Mouse (Mus musculus) CH12.LX (cell line): ENCODE measurements around the gene Cradd. TPM values are rescaled to one million over a fixed set of nuclear protein-coding genes. Genes with fewer than 3 reads are reported as not detected.

ENCODE experiments used
- DNase-seq: peaks from one replicate; pipeline ENCODE4 v3.0.0-alpha.2; 2013; ENCODE audit errors: extremely low read depth
- H3K27ac ChIP-seq: 2 replicates; pipeline ENCODE4 v1.5.1; 2012; ENCODE audit warnings: low read depth, mild to moderate bottlenecking, control low read depth, moderate library complexity; ENCODE audit not compliant: insufficient read depth
- H3K27me3 ChIP-seq: replicated peaks from 2 replicates; pipeline ENCODE3; 2012; ENCODE audit warnings: inconsistent platforms
- H3K36me3 ChIP-seq, 2 experiments: replicated peaks in 1 of 2; 2 replicates each; pipeline versions ENCODE3 to v1.6.1; 2012; ENCODE audit warnings: inconsistent platforms in 1 of 2, low read length in 1 of 2, mild to moderate bottlenecking in 1 of 2, mixed read lengths in 1 of 2, moderate library complexity in 1 of 2; ENCODE audit not compliant: control insufficient read depth in 1 of 2, insufficient read depth in 1 of 2
- H3K4me1 ChIP-seq, 2 experiments: 2 replicates each; pipeline ENCODE4 v1.6.1; 2012; ENCODE audit warnings: inconsistent platforms in 1 of 2, moderate library complexity in 1 of 2; ENCODE audit not compliant: insufficient read depth in 2 of 2, control insufficient read depth in 1 of 2
- H3K4me2 ChIP-seq: 2 replicates; pipeline ENCODE4 v1.6.1; 2012; ENCODE audit warnings: low read depth, mild to moderate bottlenecking, control low read depth; ENCODE audit not compliant: poor library complexity, insufficient read depth, severe bottlenecking
- H3K4me3 ChIP-seq, 3 experiments: fragments of 150-350 bp in 1 of 3; sonication (generic) in 1 of 3; replicated peaks in 1 of 3; 2 replicates each; pipeline versions ENCODE3 to v1.5.1; 2011 to 2012; ENCODE audit warnings: low read depth in 2 of 3, low read length in 2 of 3, mild to moderate bottlenecking in 2 of 3, moderate library complexity in 2 of 3, control low read depth in 1 of 3, improper control_type of control experiment in 1 of 3, inconsistent platforms in 1 of 3, mixed read lengths in 1 of 3; ENCODE audit not compliant: poor library complexity in 1 of 3
- H3K79me2 ChIP-seq: replicated peaks from 2 replicates; pipeline ENCODE4 v1.6.1; 2012; ENCODE audit warnings: mild to moderate bottlenecking, moderate library complexity; ENCODE audit not compliant: control insufficient read depth, poor library complexity, insufficient read depth, severe bottlenecking; ENCODE audit errors: extremely low read depth
- H3K9ac ChIP-seq: 2 replicates; pipeline ENCODE4 v1.6.1; 2012; ENCODE audit warnings: low read depth, mild to moderate bottlenecking, control low read depth, moderate library complexity; ENCODE audit not compliant: insufficient read depth
- H3K9me3 ChIP-seq: replicated peaks from 2 replicates; pipeline ENCODE3; 2012; ENCODE audit warnings: low read length, inconsistent platforms, mixed read lengths
- BHLHE40 ChIP-seq: IDR thresholded peaks from 2 replicates; pipeline ENCODE4 v1.6.1; 2011; ENCODE audit warnings: mild to moderate bottlenecking, low read depth, low read length, improper control_type of control experiment
- CHD1 ChIP-seq: IDR thresholded peaks from 2 replicates; pipeline ENCODE4 v1.6.1; 2012; ENCODE audit warnings: low read depth, low read length, improper control_type of control experiment, inconsistent platforms
- CHD2 ChIP-seq: IDR thresholded peaks from 2 replicates; pipeline ENCODE4 v1.6.1; 2011; ENCODE audit warnings: low read length, improper control_type of control experiment
- CTCF ChIP-seq, 2 experiments: IDR thresholded peaks in 1 of 2; conservative IDR thresholded peaks in 1 of 2; 2 replicates each; pipeline ENCODE4 v1.5.1; 2011 to 2012; ENCODE audit warnings: low read depth in 2 of 2, low read length in 2 of 2, improper control_type of control experiment in 1 of 2, inconsistent platforms in 1 of 2, mild to moderate bottlenecking in 1 of 2, moderate library complexity in 1 of 2
- E2F4 ChIP-seq: IDR thresholded peaks from 2 replicates; pipeline ENCODE4 v1.6.1; 2011; ENCODE audit warnings: low read depth, low read length, improper control_type of control experiment; ENCODE audit not compliant: insufficient replicate concordance
- ELF1 ChIP-seq: IDR thresholded peaks from 2 replicates; pipeline ENCODE4 v1.6.1; 2014; ENCODE audit warnings: low read depth, mild to moderate bottlenecking, inconsistent platforms, low read length, improper control_type of control experiment
- EP300 ChIP-seq: IDR thresholded peaks from 2 replicates; pipeline ENCODE4 v1.6.1; 2011; ENCODE audit warnings: low read length, improper control_type of control experiment
- ETS1 ChIP-seq: conservative IDR thresholded peaks from 2 replicates; pipeline ENCODE4 v1.6.1; 2012; ENCODE audit warnings: low read depth, mild to moderate bottlenecking, inconsistent platforms, low read length, improper control_type of control experiment, moderate library complexity
- GABPA ChIP-seq: IDR thresholded peaks from 2 replicates; pipeline ENCODE4 v1.6.1; 2012; ENCODE audit warnings: low read depth, low read length, improper control_type of control experiment, inconsistent platforms; ENCODE audit not compliant: insufficient replicate concordance
- HCFC1 ChIP-seq: IDR thresholded peaks from 2 replicates; pipeline ENCODE4 v1.6.1; 2012; ENCODE audit warnings: low read depth, mild to moderate bottlenecking, inconsistent platforms, low read length, improper control_type of control experiment
- IRF4 ChIP-seq: IDR thresholded peaks from 2 replicates; pipeline ENCODE4 v1.6.1; 2014; ENCODE audit warnings: low read depth, mild to moderate bottlenecking, inconsistent platforms, low read length, improper control_type of control experiment
- JUN ChIP-seq: IDR thresholded peaks from 2 replicates; pipeline ENCODE4 v1.6.1; 2011; ENCODE audit warnings: low read depth, mild to moderate bottlenecking, low read length, improper control_type of control experiment, moderate library complexity; ENCODE audit not compliant: insufficient read depth
- JUND ChIP-seq: conservative IDR thresholded peaks from 2 replicates; pipeline ENCODE4 v1.6.1; 2011; ENCODE audit warnings: low read depth, low read length, improper control_type of control experiment
- KAT2A ChIP-seq: IDR thresholded peaks from 2 replicates; pipeline ENCODE4 v1.6.1; 2012; ENCODE audit warnings: low read length, improper control_type of control experiment, inconsistent platforms; ENCODE audit not compliant: insufficient replicate concordance
- MAFK ChIP-seq: IDR thresholded peaks from 2 replicates; pipeline ENCODE4 v1.6.1; 2011; ENCODE audit warnings: low read length, improper control_type of control experiment; ENCODE audit not compliant: insufficient replicate concordance
- MAX ChIP-seq: IDR thresholded peaks from 2 replicates; pipeline ENCODE4 v1.6.1; 2011; ENCODE audit warnings: low read length, improper control_type of control experiment
- MAZ ChIP-seq: IDR thresholded peaks from 2 replicates; pipeline ENCODE4 v1.6.1; 2012; ENCODE audit warnings: low read depth, mild to moderate bottlenecking, inconsistent platforms, low read length, improper control_type of control experiment, moderate library complexity
- MEF2A ChIP-seq: IDR thresholded peaks from 2 replicates; pipeline ENCODE4 v1.6.1; 2014; ENCODE audit warnings: low read depth, mild to moderate bottlenecking, inconsistent platforms, low read length, improper control_type of control experiment, borderline replicate concordance
- MXI1 ChIP-seq: IDR thresholded peaks from 2 replicates; pipeline ENCODE4 v1.6.1; 2011; ENCODE audit warnings: mild to moderate bottlenecking, low read depth, low read length, improper control_type of control experiment
- MYC ChIP-seq: IDR thresholded peaks from 2 replicates; pipeline ENCODE4 v1.6.1; 2011; ENCODE audit warnings: low read depth, mild to moderate bottlenecking, improper control_type of control experiment, low read length
- NELFE ChIP-seq: IDR thresholded peaks from 2 replicates; pipeline ENCODE4 v1.6.1; 2011; ENCODE audit warnings: low read depth, low read length, improper control_type of control experiment
- NRF1 ChIP-seq: IDR thresholded peaks from 2 replicates; pipeline ENCODE4 v1.6.1; 2014; ENCODE audit warnings: low read depth, mild to moderate bottlenecking, inconsistent platforms, low read length, improper control_type of control experiment, moderate library complexity
- PAX5 ChIP-seq: IDR thresholded peaks from 2 replicates; pipeline ENCODE4 v1.6.1; 2012; ENCODE audit warnings: low read length, inconsistent platforms, mixed read lengths
- POLR2A ChIP-seq: IDR thresholded peaks from 2 replicates; pipeline ENCODE4 v1.6.1; 2011; ENCODE audit warnings: low read depth, mild to moderate bottlenecking, improper control_type of control experiment, low read length
- POLR2AphosphoS2 ChIP-seq: IDR thresholded peaks from 2 replicates; pipeline ENCODE4 v1.6.1; 2011; ENCODE audit warnings: low read depth, low read length, improper control_type of control experiment
- RCOR1 ChIP-seq: conservative IDR thresholded peaks from 2 replicates; pipeline ENCODE4 v1.6.1; 2012; ENCODE audit warnings: low read depth, mild to moderate bottlenecking, inconsistent platforms, low read length, improper control_type of control experiment
- SIN3A ChIP-seq: IDR thresholded peaks from 2 replicates; pipeline ENCODE4 v1.6.1; 2012; ENCODE audit warnings: low read length, improper control_type of control experiment, inconsistent platforms
- SMC3 ChIP-seq: IDR thresholded peaks from 2 replicates; pipeline ENCODE4 v1.6.1; 2011; ENCODE audit warnings: low read depth, low read length, improper control_type of control experiment
- TBP ChIP-seq: conservative IDR thresholded peaks from 2 replicates; pipeline ENCODE4 v1.6.1; 2011; ENCODE audit warnings: low read depth, low read length, improper control_type of control experiment
- TCF12 ChIP-seq: IDR thresholded peaks from 2 replicates; pipeline ENCODE4 v1.6.1; 2014; ENCODE audit warnings: low read depth, mild to moderate bottlenecking, inconsistent platforms, low read length, improper control_type of control experiment
- USF1 ChIP-seq: IDR thresholded peaks from 2 replicates; pipeline ENCODE4 v1.6.1; 2014; ENCODE audit warnings: low read depth, mild to moderate bottlenecking, inconsistent platforms, low read length, improper control_type of control experiment
- ZC3H11A ChIP-seq: IDR thresholded peaks from 2 replicates; pipeline ENCODE4 v1.6.1; 2012; ENCODE audit warnings: low read depth, mild to moderate bottlenecking, inconsistent platforms, low read length, improper control_type of control experiment
- ZKSCAN1 ChIP-seq: IDR thresholded peaks from 2 replicates; pipeline ENCODE4 v1.6.1; 2012; ENCODE audit warnings: low read depth, inconsistent platforms, low read length, improper control_type of control experiment, borderline replicate concordance
- ZMIZ1 ChIP-seq: IDR thresholded peaks from 2 replicates; pipeline ENCODE4 v1.6.1; 2012; ENCODE audit warnings: low read depth, mild to moderate bottlenecking, inconsistent platforms, low read length, improper control_type of control experiment
- ZNF384 ChIP-seq: IDR thresholded peaks from 2 replicates; pipeline ENCODE4 v1.6.1; 2012; ENCODE audit warnings: low read depth, low read length, improper control_type of control experiment, inconsistent platforms
- dilution Hi-C: fragments of 300-500 bp; cut with MboI; formaldehyde crosslinking; loops from 2 replicates; pipeline ENCODE4 v1.14.3; 2020; ENCODE audit warnings: low sequenced_read_pairs; ENCODE audit not compliant: extremely low pct_unique_long_range_greater_than_20kb, extremely low pct_ligation_motif_present
- in situ Hi-C: fragments of 300-500 bp; cut with MboI; formaldehyde crosslinking; loops from 3 replicates; pipeline ENCODE4 v1.14.3; 2019; ENCODE audit warnings: low sequenced_read_pairs, low pct_ligation_motif_present, low pct_unique_long_range_greater_than_20kb, mixed read lengths
- polyA plus RNA-seq: library from polyadenylated mRNA; unstranded; fragments of >175 nt; gene quantifications from 2 replicates; pipeline ENCODE4 v1.2.1, GENCODE M21; 2012; ENCODE audit warnings: low read depth; ENCODE audit not compliant: insufficient read length
- total RNA-seq, 2 experiments: library from RNA; depleted of rRNA; stranded (reverse); fragments of 300-350 nt in 1 of 2; fragments of >200 nt in 1 of 2; gene quantifications; 2 replicates each; pipeline ENCODE4 v1.2.3; 2012 to 2014

The Cradd gene
- total RNA-seq (2012; rRNA removed) = 5.6 and 6.0 TPM in 2 replicates
- total RNA-seq (2014; rRNA removed) = 5.2 and 5.6 TPM in 2 replicates
- 8.2 and 8.8 TPM in 2 replicates for polyA plus RNA-seq

DNA sequence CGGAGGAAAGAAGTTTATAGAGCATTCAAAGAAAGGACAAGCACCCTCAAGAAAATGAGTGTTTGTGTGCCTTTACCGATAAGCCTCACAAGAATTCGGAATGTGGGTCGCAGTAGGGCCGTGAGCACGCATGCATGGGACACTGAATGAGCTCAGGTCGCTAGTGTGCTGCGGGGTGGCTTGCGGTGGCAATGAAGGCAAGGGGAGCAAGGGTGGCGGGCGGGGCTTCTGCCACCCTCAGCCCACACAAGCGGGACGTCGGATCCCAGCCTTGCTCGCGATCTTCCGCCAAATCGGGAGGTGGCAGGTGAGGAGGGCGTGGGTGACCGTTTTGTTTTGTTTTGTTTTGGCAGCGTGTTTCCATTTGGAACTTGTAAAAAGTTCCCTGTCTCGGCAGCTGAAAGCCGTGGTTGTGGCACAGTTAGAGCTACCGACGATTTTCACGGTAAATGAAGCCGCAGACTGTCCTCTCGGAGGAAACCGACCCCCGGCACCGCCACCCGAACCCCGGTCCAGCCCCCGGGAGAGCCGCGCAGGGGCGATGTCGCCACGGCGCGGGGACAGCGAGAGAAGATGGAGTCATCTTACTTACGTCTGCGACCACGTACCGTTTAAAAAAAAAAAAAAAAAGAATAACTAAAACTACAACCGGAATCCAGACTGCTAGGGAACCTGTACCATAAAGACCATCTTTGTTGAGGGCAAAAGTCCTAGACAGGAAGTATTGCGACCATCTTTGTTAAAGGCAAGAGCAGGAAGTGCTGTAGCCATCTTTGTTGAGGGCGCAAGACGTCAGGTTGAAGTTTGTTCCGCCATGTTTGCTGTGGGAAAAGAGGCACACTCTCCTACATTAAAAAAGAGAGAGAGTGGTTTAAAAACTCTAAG lies at the start of gene Cradd:
Cradd (minus strand) TSS at position 741 of the 885 bp plus-strand sequence.
- peak within 1 kb of the TSS; percentile 93 for H3K27ac ChIP-seq
- H3K4me2 ChIP-seq = peak within 1 kb of the TSS; percentile 68
- peak within 1 kb of the TSS; percentile 97 for H3K9ac ChIP-seq
- no peaks in the 10 kb centered on the region for H3K27me3 ChIP-seq
- in situ Hi-C loops = no loop called here
- DNase-seq = peak; percentile 97
- 0 out of 2 replicates have a peak, but pooled peaks cover 3% of the 10 kb centered on the region for H3K79me2 ChIP-seq
- dilution Hi-C loops = no loop called here
- H3K4me1 ChIP-seq = peaks cover 2 to 12% of the 10 kb centered on the region in 2 experiments; a peak in 3 of 4 replicates
- H3K9me3 ChIP-seq = peaks cover 2% of the 10 kb centered on the region
- H3K4me3 ChIP-seq = peak within 1 kb of the TSS; percentile 64 to 86 (median 77)
- peaks cover 0 to 2% of the 10 kb centered on the region in 2 experiments for H3K36me3 ChIP-seq
- no peak for TF ChIP-seq ZC3H11A
- peak; percentile 46; the same call in 1 of the 2 replicates for TF ChIP-seq GABPA
- TF ChIP-seq ZNF384 = peak; percentile 97
- TF ChIP-seq EP300 = 0 out of 2 replicates have a peak, but pooled peaks have one; percentile 14
- TF ChIP-seq SIN3A = peak; percentile 77
- TF ChIP-seq MAFK = 0 out of 2 replicates have a peak, but pooled peaks have one; percentile 9
- peak; percentile 74 for TF ChIP-seq MAX
- TF ChIP-seq JUND = no peak
- 0 out of 2 replicates have a peak, but pooled peaks have one; percentile 22 for TF ChIP-seq MAZ
- TF ChIP-seq KAT2A = peak; percentile 97
- peak; percentile 91 for TF ChIP-seq TBP
- TF ChIP-seq HCFC1 = peak; percentile 95
- peak; percentile 77 for TF ChIP-seq NELFE
- no peak for TF ChIP-seq PAX5
- 0 out of 2 replicates have a peak, but pooled peaks have one; percentile 27 for TF ChIP-seq IRF4
- peak; percentile 63 for TF ChIP-seq POLR2A
- no peak for TF ChIP-seq USF1
- TF ChIP-seq MXI1 = peak; percentile 87
- TF ChIP-seq NRF1 = peak; percentile 91
- no peak for TF ChIP-seq ZKSCAN1
- TF ChIP-seq BHLHE40 = peak; percentile 62
- TF ChIP-seq CHD2 = peak; percentile 44; the same call in 1 of the 2 replicates
- TF ChIP-seq CTCF (conservative IDR thresholded peaks at IDR 0.05 in 1 of 2, IDR thresholded peaks at IDR 0.05 in 1 of 2; ENCODE audit: low read depth in 2 of 2, low read length in 2 of 2) = no peak
- TF ChIP-seq MEF2A = peak; percentile 58
- peak; percentile 100 for TF ChIP-seq RCOR1
- TF ChIP-seq POLR2AphosphoS2 = no peak; the same call in 1 of the 2 replicates
- TF ChIP-seq CHD1 = peak; percentile 83
- peak; percentile 97 for TF ChIP-seq ELF1
- TF ChIP-seq ZMIZ1 = peak; percentile 80
- TF ChIP-seq E2F4 = peak; percentile 90
- peak; percentile 35; the same call in 1 of the 2 replicates for TF ChIP-seq JUN
- TF ChIP-seq SMC3 = peak; percentile 15
- TF ChIP-seq TCF12 = peak; percentile 63; the same call in 1 of the 2 replicates
- TF ChIP-seq MYC = peak; percentile 66; the same call in 1 of the 2 replicates
- TF ChIP-seq ETS1 = no peak; the same call in 1 of the 2 replicates
